Mouse (Mus musculus): ENCODE data around the gene Gm45021. TPM values are rescaled to one million over a fixed set of nuclear protein-coding genes. Genes with fewer than 3 reads are reported as not detected.

The Gm45021 gene
- polyA plus RNA-seq, 1 experiment from 2014 or later: not detected

- Histone ChIP-seq H3K9ac (peak within 1 kb of the TSS; percentile 61), H3K27ac (peak within 1 kb of the TSS; percentile 99), H3K4me2 (peak within 1 kb of the TSS; percentile 82), H3K4me1 (peaks cover 9% of the 10 kb centered on the region; the same call in 1 of the 2 replicates), H3K4me3 (peak within 1 kb of the TSS; percentile 59), H3K36me3 (no peaks in the 10 kb centered on the region), H3K9me3 (no peaks in the 10 kb centered on the region), H3K27me3 (no peaks in the 10 kb centered on the region)
- peak; percentile 95 for ATAC-seq (ENCODE audit: borderline replicate concordance, extremely low read depth, low FRiP score, low TSS enrichment)
- WGBS: under 1% methylated on average over 39 of the region's 39 CpGs
Observed at GRCm38 (mm10) chr6:48554280-48555103, 34.9 kb upstream of the Gm45021 start, which contains the start of gene Lrrc61. Gene Lrrc61 (plus strand): TSS chr6:48554796.

GRCm38 (mm10) chr6:48555104-48555890 lies 34.1 kb upstream of the Gm45021 start:
- peak overlapping the region; percentile 99 for H3K27ac ChIP-seq
- H3K36me3 ChIP-seq: no peaks in the 10 kb centered on the region
- H3K4me3 ChIP-seq: peak overlapping the region; percentile 59
- WGBS: 27% methylated on average over 14 of the region's 14 CpGs
- peak overlapping the region; percentile 82 for H3K4me2 ChIP-seq
- peak overlapping the region; percentile 61 for H3K9ac ChIP-seq
- H3K27me3 ChIP-seq: no peaks in the 10 kb centered on the region
- H3K4me1 ChIP-seq: peaks cover 9% of the 10 kb centered on the region; the same call in 1 of the 2 replicates
- H3K9me3 ChIP-seq: no peaks in the 10 kb centered on the region
- peak; percentile 82 for ATAC-seq (ENCODE audit: borderline replicate concordance, extremely low read depth, low FRiP score, low TSS enrichment)

- Histone ChIP-seq H3K9me3 (no peaks in the 10 kb centered on the region), H3K4me1 (peaks cover 9% of the 10 kb centered on the region; the same call in 1 of the 2 replicates), H3K4me3 (no peak overlapping the region), H3K27ac (peak overlapping the region; percentile 99; the same call in 1 of the 2 replicates), H3K27me3 (no peaks in the 10 kb centered on the region), H3K4me2 (0 out of 2 replicates have a peak overlapping the region, but pooled peaks have one; percentile 82), H3K36me3 (no peaks in the 10 kb centered on the region), H3K9ac (no peak overlapping the region)
- 87% methylated on average over 3 of the region's 3 CpGs for WGBS
- no peak for ATAC-seq (ENCODE audit: borderline replicate concordance, extremely low read depth, low FRiP score, low TSS enrichment)
Observed at GRCm38 (mm10) chr6:48555956-48556355, 33.5 kb upstream of the Gm45021 start.

GRCm38 (mm10) chr6:48565693-48566310 lies 23.6 kb upstream of the Gm45021 start:
- ATAC-seq (ENCODE audit: borderline replicate concordance, extremely low read depth, low FRiP score, low TSS enrichment): no peak
- Histone ChIP-seq H3K4me1 (peaks cover 22% of the 10 kb centered on the region), H3K27ac (no peak overlapping the region), H3K36me3 (no peaks in the 10 kb centered on the region), H3K4me3 (no peak overlapping the region), H3K9me3 (no peaks in the 10 kb centered on the region), H3K27me3 (no peaks in the 10 kb centered on the region), H3K4me2 (no peak overlapping the region), H3K9ac (no peak overlapping the region)
- 74% methylated on average over 4 of the region's 4 CpGs for WGBS

- Histone ChIP-seq H3K4me1 (peaks cover 26% of the 10 kb centered on the region), H3K4me3 (no peak overlapping the region), H3K36me3 (no peaks in the 10 kb centered on the region), H3K27ac (no peak overlapping the region), H3K9ac (no peak overlapping the region), H3K4me2 (no peak overlapping the region), H3K27me3 (no peaks in the 10 kb centered on the region), H3K9me3 (no peaks in the 10 kb centered on the region)
- peak; percentile 43; the same call in 1 of the 2 replicates for ATAC-seq (ENCODE audit: borderline replicate concordance, extremely low read depth, low FRiP score, low TSS enrichment)
- 24% methylated on average over 5 of the region's 5 CpGs for WGBS
Observed at GRCm38 (mm10) chr6:48566312-48566711, 23.1 kb upstream of the Gm45021 start.

GRCm38 (mm10) chr6:48568036-48568984 lies 21.1 kb upstream of the Gm45021 start:
- Histone ChIP-seq H3K9ac (no peak overlapping the region), H3K4me2 (peak overlapping the region; percentile 21; the same call in 1 of the 2 replicates), H3K27me3 (no peaks in the 10 kb centered on the region), H3K9me3 (no peaks in the 10 kb centered on the region), H3K36me3 (no peaks in the 10 kb centered on the region), H3K4me1 (peaks cover 44% of the 10 kb centered on the region), H3K27ac (no peak overlapping the region), H3K4me3 (no peak overlapping the region)
- peak; percentile 31 for ATAC-seq (ENCODE audit: borderline replicate concordance, extremely low read depth, low FRiP score, low TSS enrichment)
- WGBS: 57% methylated on average over 21 of the region's 21 CpGs

GRCm38 (mm10) chr6:48569065-48569807 lies 20.2 kb upstream of the Gm45021 start:
- H3K4me3 ChIP-seq: no peak overlapping the region
- no peak for ATAC-seq (ENCODE audit: borderline replicate concordance, extremely low read depth, low FRiP score, low TSS enrichment)
- peaks cover 44% of the 10 kb centered on the region for H3K4me1 ChIP-seq
- no peaks in the 10 kb centered on the region for H3K27me3 ChIP-seq
- 62% methylated on average over 8 of the region's 8 CpGs for WGBS
- H3K9me3 ChIP-seq: no peaks in the 10 kb centered on the region
- H3K36me3 ChIP-seq: no peaks in the 10 kb centered on the region
- H3K9ac ChIP-seq: no peak overlapping the region
- no peak overlapping the region for H3K27ac ChIP-seq
- H3K4me2 ChIP-seq: no peak overlapping the region

GRCm38 (mm10) chr6:48572014-48572413 lies 17.4 kb upstream of the Gm45021 start:
- H3K36me3 ChIP-seq: no peaks in the 10 kb centered on the region
- peak overlapping the region; percentile 46 for H3K4me2 ChIP-seq
- H3K9me3 ChIP-seq: no peaks in the 10 kb centered on the region
- H3K27ac ChIP-seq: peak overlapping the region; percentile 78
- no peaks in the 10 kb centered on the region for H3K27me3 ChIP-seq
- peak overlapping the region; percentile 13 for H3K4me3 ChIP-seq
- H3K4me1 ChIP-seq: peaks cover 34% of the 10 kb centered on the region
- ATAC-seq (ENCODE audit: borderline replicate concordance, extremely low read depth, low FRiP score, low TSS enrichment): no peak
- no peak overlapping the region for H3K9ac ChIP-seq
- 85% methylated on average over 5 of the region's 5 CpGs for WGBS

- peak; percentile 81 for ATAC-seq (ENCODE audit: borderline replicate concordance, extremely low read depth, low FRiP score, low TSS enrichment)
- H3K36me3 ChIP-seq: no peaks in the 10 kb centered on the region
- peaks cover 34% of the 10 kb centered on the region for H3K4me1 ChIP-seq
- no peaks in the 10 kb centered on the region for H3K27me3 ChIP-seq
- H3K9me3 ChIP-seq: no peaks in the 10 kb centered on the region
- H3K9ac ChIP-seq: no peak within 1 kb of the TSS
- H3K27ac ChIP-seq: peak within 1 kb of the TSS; percentile 78
- 18% methylated on average over 6 of the region's 6 CpGs for WGBS
- H3K4me3 ChIP-seq: peak within 1 kb of the TSS; percentile 13
- peak within 1 kb of the TSS; percentile 46 for H3K4me2 ChIP-seq
Observed at GRCm38 (mm10) chr6:48572572-48573061, 16.8 kb upstream of the Gm45021 start, which contains the start of gene Rarres2. Gene Rarres2 (minus strand): TSS chr6:48572789.

- Histone ChIP-seq H3K4me1 (peaks cover 36% of the 10 kb centered on the region), H3K9me3 (no peaks in the 10 kb centered on the region), H3K4me3 (no peak overlapping the region), H3K27ac (peak overlapping the region; percentile 21; the same call in 1 of the 2 replicates), H3K36me3 (no peaks in the 10 kb centered on the region), H3K27me3 (no peaks in the 10 kb centered on the region), H3K9ac (no peak overlapping the region), H3K4me2 (no peak overlapping the region)
- no peak for ATAC-seq (ENCODE audit: borderline replicate concordance, extremely low read depth, low FRiP score, low TSS enrichment)
- 38% methylated on average over 10 of the region's 10 CpGs for WGBS
Observed at GRCm38 (mm10) chr6:48573280-48573679, 16.1 kb upstream of the Gm45021 start.

Measured in lung, embryonic 15.5 days (tissue).